Mouse (Mus musculus) lung, postnatal 0 days (tissue): Measurements from ENCODE around the gene Braf.

Experiments
- CTCF ChIP-seq: IDR thresholded peaks from 2 replicates; pipeline ENCODE4 v1.5.1; 2016; ENCODE audit warnings: antibody characterized with exemption, mild to moderate bottlenecking
- EP300 ChIP-seq: IDR thresholded peaks from 2 replicates; pipeline ENCODE4 v1.6.1; 2016; ENCODE audit warnings: antibody characterized with exemption, mild to moderate bottlenecking, control low read depth

GRCm38 (mm10) chr6:39610207-39610606 lies 115.1 kb downstream of the Braf start:
- TF ChIP-seq CTCF (peak; percentile 36), EP300 (no peak)
